Mouse (Mus musculus): ENCODE measurements at regions not wholly inside any gene's neighbourhood (a gene's known extent, or its start where the extent isn't known, plus 50 kb on each side); places are given as distances from the start of the nearest gene placed in this dataset.

DNA sequence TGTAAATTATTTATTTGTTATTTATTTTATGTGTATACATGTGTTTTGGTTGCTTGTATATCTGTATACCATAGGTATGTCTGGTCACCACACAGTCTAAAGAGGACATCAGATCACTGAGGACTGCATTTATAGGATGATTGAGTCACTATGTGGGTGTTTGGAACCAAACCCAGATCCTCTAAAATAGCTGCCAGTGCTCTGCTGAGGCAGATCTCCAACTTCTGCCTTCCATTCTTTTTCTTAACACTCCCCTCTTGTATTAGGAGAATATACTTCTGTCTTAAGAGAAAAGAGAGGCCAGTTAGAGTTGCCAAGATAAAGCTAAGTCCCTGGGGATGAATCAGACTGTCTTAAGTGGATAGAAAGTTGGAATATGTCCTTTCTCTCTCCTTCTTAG lies 424.2 kb downstream of the Cntn6 start:
- peak overlapping the region; percentile 21 for H3K27ac ChIP-seq
- intact Hi-C loops (cut with DNase I) = no loop called here
- H3K4me3 ChIP-seq = no peak overlapping the region
- DNase-seq (ENCODE audit: extremely low spot score in 1 of 2, low spot score in 2 of 2) = no peak
- TF ChIP-seq CTCF (IDR thresholded peaks at IDR 0.05) = no peak

DNA sequence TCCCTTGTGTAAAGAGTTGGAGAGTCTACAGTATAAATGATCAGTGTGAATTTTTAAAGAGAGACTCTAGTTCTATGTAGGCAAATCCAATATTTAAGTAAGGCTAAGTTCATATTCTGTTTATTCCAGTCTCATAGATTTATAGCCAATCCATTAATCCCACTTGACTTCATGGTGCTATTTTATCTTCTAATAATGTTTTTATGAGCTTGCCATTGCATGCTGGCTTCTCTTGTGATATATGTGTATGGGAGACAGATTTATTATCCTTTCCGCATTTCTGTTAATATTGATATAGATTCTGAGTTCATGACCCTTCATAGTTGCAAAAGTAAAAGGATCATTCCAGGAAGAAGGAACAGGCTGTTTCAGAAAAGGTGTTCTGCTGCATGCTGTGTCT lies 430.0 kb downstream of the Cntn6 start:
- Histone ChIP-seq H3K27ac (no peak overlapping the region), H3K4me3 (no peak overlapping the region)
- no peak for TF ChIP-seq CTCF (IDR thresholded peaks at IDR 0.05)
- intact Hi-C loops (cut with DNase I) = no loop called here
- no peak for DNase-seq (ENCODE audit: extremely low spot score in 1 of 2, low spot score in 2 of 2)

DNA sequence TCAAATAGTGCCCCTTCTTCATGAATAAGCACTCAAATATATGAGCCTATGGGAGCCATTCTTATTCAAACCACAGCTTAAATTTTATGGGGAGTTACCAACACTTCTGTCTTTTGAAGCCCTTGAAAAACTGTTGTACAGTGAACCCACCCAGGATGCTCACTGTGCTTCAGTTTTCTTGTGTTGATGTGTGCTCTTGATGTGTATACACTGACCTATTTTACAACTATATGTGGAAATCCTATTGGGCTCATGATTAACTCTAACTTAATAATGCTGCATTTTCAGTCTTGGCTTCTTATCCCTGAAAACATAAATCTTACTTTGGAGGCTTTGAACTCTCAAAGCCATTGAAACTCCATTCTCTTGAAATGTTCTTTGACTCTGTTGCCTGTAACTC lies 433.5 kb downstream of the Cntn6 start:
- DNase-seq (ENCODE audit: extremely low spot score in 1 of 2, low spot score in 2 of 2) = no peak
- no peak overlapping the region for H3K27ac ChIP-seq
- intact Hi-C loops (cut with DNase I) = no loop called here
- no peak overlapping the region for H3K4me3 ChIP-seq
- TF ChIP-seq CTCF (IDR thresholded peaks at IDR 0.05) = no peak

DNA sequence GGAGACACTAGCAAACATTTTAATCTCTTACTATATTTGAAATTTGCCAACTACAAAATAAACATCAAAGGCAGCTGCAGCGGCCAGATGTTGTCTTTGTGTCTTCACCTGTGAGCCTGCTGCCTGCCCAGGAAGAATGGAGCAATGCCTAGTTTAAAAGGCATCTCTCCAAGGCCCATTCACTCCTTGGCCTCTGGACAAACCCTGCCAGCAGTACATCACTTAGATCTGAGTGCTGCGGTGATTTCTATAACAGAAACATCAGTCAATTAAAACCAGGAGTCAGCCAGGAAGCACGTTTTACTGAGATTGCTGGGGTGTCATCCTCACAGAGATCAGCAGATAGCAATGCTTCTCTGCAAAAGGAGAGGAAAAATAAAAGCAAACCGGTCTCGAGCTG lies 437.7 kb downstream of the Cntn6 start:
- TF ChIP-seq CTCF (IDR thresholded peaks at IDR 0.05) = no peak
- H3K27ac ChIP-seq = no peak overlapping the region
- DNase-seq (ENCODE audit: extremely low spot score in 1 of 2, low spot score in 2 of 2) = no peak
- intact Hi-C loops (cut with DNase I) = loop anchor here (10.0 kb wide), 2 partner anchors 905 to 1115 kb away; no protein-coding TSS in a partner anchor
- H3K4me3 ChIP-seq = no peak overlapping the region

DNA sequence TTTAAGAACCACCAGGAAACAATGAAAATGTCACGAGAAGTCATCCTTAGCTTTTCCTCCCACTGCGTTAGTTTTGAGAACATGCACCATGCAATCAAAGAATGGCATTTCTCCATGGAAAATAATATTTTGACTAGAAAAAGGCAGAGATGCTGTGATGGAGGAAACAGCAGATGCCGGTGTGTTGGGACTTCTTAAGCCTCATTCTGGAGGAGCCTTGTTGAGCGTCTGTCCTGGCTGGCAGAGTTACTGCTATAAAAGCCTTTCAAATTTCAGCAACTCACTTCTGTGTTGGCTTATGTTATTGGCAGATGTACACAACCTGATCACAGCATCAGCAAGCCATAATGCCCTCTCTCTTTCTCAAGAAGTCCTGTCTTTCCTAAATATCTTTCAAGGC lies 439.6 kb downstream of the Cntn6 start:
- intact Hi-C loops (cut with DNase I) = loop anchor here (10.0 kb wide), 2 partner anchors 907 to 1113 kb away; no protein-coding TSS in a partner anchor
- DNase-seq (ENCODE audit: extremely low spot score in 1 of 2, low spot score in 2 of 2) = no peak
- Histone ChIP-seq H3K27ac (no peak overlapping the region), H3K4me3 (no peak overlapping the region)
- TF ChIP-seq CTCF (IDR thresholded peaks at IDR 0.05) = no peak

DNA sequence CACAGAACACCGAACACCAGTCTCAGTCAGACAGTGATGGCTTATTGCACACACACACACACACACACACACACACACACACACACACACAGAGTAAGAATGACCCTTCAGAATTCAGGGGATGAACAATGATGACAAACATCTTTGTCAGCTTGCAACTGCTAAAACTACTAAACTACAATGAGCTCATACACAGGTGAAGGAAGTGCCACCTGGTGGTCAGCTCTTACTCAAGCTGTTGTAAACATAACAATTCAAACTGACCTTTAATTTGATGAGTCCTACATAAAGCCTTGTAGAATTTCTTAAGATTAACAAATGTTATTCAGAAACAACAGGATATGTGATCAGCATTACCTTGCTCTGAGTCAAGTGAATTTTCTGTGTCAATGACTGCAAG lies 446.5 kb downstream of the Cntn6 start:
- Histone ChIP-seq H3K4me3 (no peak overlapping the region), H3K27ac (no peak overlapping the region)
- DNase-seq (ENCODE audit: extremely low spot score in 1 of 2, low spot score in 2 of 2) = no peak
- TF ChIP-seq CTCF (IDR thresholded peaks at IDR 0.05) = peak; percentile 15
- intact Hi-C loops (cut with DNase I) = loop anchor here (10.0 kb wide), 2 partner anchors 914 to 1106 kb away; no protein-coding TSS in a partner anchor

DNA sequence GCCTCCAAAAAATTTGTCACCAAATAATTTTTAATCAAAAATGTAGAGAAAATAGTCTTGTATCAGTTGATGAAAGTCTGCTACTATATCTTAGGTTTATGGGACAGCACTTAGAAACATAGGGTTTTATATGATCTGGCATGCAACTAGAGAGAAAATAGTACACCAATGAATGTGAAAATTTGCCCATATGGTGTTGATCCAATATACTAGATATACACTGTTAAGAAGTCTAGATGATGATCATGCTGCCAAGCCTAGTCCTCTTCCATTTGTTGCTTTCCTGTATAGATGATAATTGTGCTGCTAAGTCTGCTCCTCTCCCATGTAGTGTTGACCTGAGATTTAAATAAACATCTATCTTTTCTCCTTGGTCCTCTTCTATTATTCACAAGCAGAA lies 481.9 kb downstream of the Cntn6 start:
- no peak for TF ChIP-seq CTCF (IDR thresholded peaks at IDR 0.05)
- no peak for DNase-seq (ENCODE audit: extremely low spot score in 1 of 2, low spot score in 2 of 2)
- H3K4me3 ChIP-seq = no peak overlapping the region
- intact Hi-C loops (cut with DNase I) = no loop called here
- no peak overlapping the region for H3K27ac ChIP-seq

DNA sequence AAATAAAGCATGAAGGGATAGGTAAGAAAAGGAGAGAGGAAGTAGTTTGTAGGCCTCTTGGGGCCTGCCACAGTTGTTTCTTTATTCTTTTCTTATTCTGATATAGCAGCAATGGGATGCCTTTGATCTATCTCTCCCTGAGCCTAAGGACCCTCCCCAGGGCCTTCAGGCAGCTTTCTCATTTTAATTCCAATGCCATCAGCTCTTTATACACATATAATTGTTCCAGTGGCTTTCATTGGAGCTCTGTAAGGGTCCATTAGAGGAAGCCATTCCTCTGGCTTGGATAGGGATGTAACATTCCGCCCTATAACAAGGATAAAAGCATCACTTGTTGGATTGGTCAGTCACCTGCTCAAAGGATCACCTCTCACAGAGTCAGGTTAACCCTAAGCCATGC lies 491.6 kb downstream of the Cntn6 start:
- no peak for DNase-seq (ENCODE audit: extremely low spot score in 1 of 2, low spot score in 2 of 2)
- Histone ChIP-seq H3K4me3 (no peak overlapping the region), H3K27ac (no peak overlapping the region)
- no peak for TF ChIP-seq CTCF (IDR thresholded peaks at IDR 0.05)
- intact Hi-C loops (cut with DNase I) = no loop called here

DNA sequence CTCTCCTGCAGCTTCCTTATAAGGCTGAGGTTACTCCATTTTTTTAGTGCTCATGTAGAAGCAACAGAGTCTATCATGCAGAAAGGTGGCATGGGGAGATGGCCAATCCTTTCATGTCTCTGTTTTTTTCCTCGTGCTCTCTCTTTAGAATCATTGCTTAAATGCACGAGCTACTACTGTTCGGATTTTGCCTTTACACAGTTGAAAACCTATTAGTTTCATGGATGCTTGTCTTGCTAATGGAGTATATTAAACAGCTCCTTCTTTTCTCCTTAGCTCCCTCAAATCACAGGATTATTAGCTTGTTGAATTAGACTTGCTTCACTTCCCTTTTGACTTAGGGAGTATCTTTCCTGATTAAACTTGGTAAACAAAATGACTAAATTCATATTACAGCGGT lies 497.3 kb downstream of the Cntn6 start:
- Histone ChIP-seq H3K27ac (no peak overlapping the region), H3K4me3 (no peak overlapping the region)
- DNase-seq (ENCODE audit: extremely low spot score in 1 of 2, low spot score in 2 of 2) = no peak
- intact Hi-C loops (cut with DNase I) = no loop called here
- TF ChIP-seq CTCF (IDR thresholded peaks at IDR 0.05) = no peak

DNA sequence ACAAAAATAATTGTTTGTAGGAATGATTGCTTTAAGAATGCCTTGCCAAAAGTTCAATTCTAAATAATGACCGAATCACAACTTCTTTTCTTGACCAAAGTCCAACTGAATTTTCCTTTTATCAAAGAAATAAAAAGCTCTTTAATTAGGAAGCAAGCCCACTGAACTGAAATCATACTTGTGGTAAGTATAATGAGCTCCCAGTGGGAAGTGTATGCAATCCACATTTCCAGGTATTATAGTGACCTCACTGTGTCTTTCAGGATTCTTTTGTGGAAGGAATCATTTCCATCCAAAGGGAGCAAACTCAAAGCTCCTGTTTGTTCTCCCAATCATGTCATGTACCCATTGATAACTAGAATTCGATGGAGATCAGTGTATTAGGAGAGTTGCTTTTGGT lies 497.8 kb downstream of the Cntn6 start:
- no peak for TF ChIP-seq CTCF (IDR thresholded peaks at IDR 0.05)
- H3K4me3 ChIP-seq = no peak overlapping the region
- no peak overlapping the region for H3K27ac ChIP-seq
- DNase-seq (ENCODE audit: extremely low spot score in 1 of 2, low spot score in 2 of 2) = no peak
- intact Hi-C loops (cut with DNase I) = no loop called here

DNA sequence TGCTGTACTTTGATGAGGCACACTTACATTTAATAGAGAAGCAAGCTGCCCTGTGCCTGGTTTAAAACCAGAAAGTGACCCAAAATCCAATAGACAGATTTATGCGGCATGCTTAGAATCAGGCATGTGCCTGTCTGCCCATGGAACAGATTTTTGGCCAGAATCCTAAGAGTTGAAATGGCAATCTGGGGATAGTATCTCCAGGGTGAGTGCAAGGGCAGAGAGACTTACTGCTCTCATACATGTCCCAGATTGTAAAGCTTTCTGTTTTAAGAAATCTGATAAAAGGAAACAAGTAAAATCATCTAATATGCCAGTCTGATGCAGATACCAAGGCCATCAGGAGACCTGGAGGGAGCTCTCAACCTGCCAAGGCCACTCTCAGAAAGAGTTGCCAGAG lies 507.0 kb downstream of the Cntn6 start:
- no peak for TF ChIP-seq CTCF (IDR thresholded peaks at IDR 0.05)
- Histone ChIP-seq H3K4me3 (no peak overlapping the region), H3K27ac (no peak overlapping the region)
- intact Hi-C loops (cut with DNase I) = no loop called here
- no peak for DNase-seq (ENCODE audit: extremely low spot score in 1 of 2, low spot score in 2 of 2)

DNA sequence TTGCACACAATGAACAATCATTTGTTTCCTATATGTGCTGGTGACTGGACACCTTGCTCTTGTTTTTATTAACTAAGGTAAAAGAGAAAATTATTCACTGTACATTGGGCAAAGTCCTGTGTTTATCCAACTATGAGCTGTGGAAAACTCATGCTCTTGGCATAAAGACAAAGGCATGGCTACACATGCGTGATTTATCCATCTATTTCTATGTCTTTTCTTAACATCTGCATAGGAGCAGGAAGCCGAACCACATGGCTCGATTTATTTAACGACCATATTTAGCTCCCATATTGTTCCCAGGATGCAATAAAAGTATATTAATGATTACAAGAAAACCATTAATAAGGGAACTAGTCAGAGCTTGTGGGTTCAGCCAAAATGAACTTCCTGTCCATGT lies 528.1 kb downstream of the Cntn6 start:
- Histone ChIP-seq H3K4me3 (no peak overlapping the region), H3K27ac (no peak overlapping the region)
- intact Hi-C loops (cut with DNase I) = no loop called here
- no peak for DNase-seq (ENCODE audit: extremely low spot score in 1 of 2, low spot score in 2 of 2)
- TF ChIP-seq CTCF (IDR thresholded peaks at IDR 0.05) = no peak

DNA sequence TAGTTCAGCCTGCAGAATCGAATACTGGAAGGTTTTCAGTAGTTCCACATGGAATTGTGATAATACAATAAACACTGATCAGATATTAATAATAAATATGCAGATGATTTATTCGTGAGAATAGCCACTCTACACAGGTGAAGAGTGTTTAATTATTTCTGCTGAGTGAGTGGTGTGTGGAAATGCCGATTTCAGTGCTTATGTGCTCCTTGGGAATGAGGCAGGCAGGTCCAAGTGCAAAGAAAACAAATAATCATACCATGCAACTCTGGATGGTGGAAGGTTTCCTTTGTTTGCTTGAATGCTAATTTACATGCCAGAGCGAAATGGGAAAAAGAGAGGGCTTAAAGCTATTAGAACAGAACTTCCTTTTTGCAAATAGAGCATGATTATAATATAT lies 528.6 kb downstream of the Cntn6 start:
- TF ChIP-seq CTCF (IDR thresholded peaks at IDR 0.05) = no peak
- no peak for DNase-seq (ENCODE audit: extremely low spot score in 1 of 2, low spot score in 2 of 2)
- intact Hi-C loops (cut with DNase I) = no loop called here
- no peak overlapping the region for H3K4me3 ChIP-seq
- no peak overlapping the region for H3K27ac ChIP-seq

DNA sequence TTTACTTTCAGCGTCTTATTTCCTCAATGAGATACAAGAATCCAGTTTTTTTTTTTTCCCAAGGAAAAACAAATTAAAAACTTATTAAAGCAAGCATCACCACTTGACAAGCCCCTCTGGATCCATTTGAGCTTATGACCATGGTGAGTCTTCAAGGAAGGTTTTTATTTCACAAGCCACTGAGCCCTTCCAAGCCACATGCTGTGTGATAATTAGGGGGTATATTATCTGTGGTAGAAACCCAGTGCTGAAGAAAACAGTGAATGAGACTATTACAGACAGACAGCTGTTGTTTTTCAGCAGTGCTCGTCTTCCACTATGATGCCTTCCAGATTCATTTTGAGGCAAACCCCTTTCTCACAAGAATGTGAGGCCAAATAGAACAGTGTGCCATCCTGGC lies 573.6 kb downstream of the Cntn6 start:
- Histone ChIP-seq H3K4me3 (no peak overlapping the region), H3K27ac (no peak overlapping the region)
- intact Hi-C loops (cut with DNase I) = no loop called here
- no peak for TF ChIP-seq CTCF (IDR thresholded peaks at IDR 0.05)
- no peak for DNase-seq (ENCODE audit: extremely low spot score in 1 of 2, low spot score in 2 of 2)
